Mouse (Mus musculus): ENCODE results near the gene Hmox1.

DNA sequence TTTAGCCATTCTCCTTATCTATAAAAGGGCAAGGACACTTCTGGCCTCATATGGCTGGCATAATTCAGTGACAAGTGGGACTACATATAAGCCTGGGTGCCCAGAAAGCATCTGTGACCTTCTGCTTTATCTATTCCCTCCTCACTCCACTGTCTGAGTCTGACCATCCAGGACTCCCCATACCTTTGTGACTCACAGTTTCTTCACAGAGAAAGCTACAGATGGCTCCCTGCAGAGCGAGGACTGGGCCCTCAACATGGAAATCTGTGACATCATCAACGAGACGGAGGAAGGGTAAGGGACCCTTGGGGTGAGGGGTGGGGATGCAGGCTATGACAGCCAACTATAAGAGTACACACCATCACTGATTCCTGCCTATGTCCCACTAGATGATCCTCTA is 45.6 kb upstream of the Hmox1 start:
- TF ChIP-seq POLR2A (IDR thresholded peaks at IDR 0.05; ENCODE audit: low read depth, low read length) (no peak), CTCF (IDR thresholded peaks at IDR 0.05; ENCODE audit: borderline replicate concordance, insufficient read depth, low read length) (no peak)
